Mouse (Mus musculus): ENCODE measurements at regions not wholly inside any gene's neighbourhood (a gene's known extent, or its start where the extent isn't known, plus 50 kb on each side); places are given as distances from the start of the nearest gene placed in this dataset.

DNA sequence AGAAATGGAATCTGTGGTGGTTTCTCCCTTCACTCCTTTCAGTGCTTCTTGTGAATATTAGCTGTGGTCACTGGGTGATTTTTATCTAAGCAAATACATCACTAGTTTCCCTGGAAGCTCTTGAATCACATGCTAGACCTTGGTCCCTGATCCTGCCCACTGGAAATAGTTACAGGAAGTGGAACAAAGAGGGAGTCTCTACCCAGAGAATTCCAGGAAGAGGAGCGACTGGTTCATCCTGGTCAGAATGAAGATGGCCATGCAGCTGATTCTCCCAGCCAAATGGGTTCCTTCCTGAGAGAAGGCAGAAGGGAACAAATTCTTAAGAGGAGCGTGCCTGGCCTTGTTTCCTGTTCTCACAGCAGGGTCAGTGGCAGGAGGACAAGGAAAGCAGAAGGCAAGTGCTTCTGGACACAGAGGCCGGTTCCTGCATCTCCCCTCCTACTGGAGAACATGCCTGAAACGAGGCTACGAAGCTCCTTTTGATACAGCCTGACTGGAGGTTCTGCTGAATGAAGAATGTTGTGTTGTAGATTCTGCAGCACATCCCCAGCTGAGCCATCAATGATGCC lies 264.8 kb upstream of the Sdk2 start:
- in situ Hi-C loops (cut with MboI, MseI): no loop called here

DNA sequence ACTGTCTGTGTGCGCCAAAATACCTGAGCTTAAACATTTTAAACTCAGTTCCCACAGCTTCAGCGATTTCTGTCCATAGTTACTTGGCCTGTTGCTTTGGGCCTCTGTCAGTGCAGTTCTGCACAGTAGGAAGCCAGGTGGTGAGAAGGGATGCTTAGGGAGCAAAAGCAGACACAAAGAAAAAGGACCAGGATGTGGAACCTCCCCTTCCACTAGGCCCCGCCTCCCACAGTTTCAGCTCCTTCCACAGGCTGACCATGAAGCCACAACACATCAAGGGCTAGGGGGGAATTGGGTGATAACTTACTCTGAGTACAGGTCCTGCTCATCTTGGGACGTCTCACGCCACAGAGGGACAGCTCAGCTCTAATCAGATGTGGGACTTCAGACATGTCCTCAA lies 263.5 kb upstream of the Sdk2 start:
- in situ Hi-C loops (cut with MboI, MseI): no loop called here

DNA sequence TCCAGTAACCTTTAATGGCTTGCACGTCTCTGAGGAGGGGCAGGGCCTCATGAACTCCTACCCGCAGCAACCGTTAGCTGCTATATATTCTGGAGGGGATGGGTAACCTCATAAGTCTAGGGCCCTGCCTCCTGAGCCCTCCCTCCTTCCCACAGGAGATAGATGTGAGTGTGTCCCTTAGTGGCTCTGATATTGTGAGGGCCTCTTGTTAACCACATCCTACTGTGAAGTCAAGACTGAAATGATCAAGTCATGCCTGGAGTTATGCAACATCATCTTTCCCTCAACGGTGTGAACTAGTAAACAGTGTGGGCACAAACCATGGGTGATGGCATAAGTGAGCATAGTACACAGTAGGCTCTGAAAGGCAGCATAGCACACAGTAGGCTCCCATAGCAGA lies 255.8 kb upstream of the Sdk2 start:
- in situ Hi-C loops (cut with MboI, MseI): no loop called here

DNA sequence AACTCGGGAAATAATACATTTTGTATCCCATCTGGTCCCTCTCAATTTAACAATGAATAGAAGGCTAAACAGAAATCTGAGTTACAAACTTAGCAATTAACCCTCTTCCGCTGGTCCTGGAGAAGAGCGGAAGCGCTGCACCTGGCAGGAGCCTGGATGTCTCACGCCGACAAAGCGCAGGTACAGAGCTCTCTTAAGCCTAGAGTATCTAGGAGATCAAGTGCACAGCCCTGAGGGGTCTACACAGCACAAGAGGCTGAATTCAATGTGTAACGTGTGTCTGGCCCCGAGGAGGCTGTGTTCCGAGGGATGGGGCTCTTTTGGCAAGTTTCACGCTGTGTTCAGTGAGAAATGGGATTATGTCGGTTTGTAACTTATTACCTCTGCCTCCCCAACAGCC lies 255.1 kb upstream of the Sdk2 start:
- in situ Hi-C loops (cut with MboI, MseI): no loop called here

DNA sequence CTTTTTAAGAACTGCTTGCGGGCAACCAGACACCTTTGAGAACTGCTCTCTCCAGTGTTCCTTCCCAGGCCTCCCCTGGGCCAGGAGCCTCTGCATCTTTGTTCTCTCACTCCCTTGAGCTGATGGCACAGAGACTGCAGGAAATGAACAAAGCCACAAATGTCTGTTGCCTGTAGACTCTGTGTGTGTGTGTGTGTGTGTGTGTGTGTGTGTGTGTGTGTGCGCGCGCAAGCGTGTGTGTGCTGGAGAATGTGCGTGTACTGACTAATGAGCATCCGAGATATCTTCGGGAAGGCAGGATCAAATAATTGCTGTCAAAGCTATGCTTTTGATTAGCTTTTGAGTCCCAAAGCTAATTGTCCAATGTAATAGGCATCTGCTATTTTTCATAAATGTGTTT lies 254.7 kb upstream of the Sdk2 start:
- in situ Hi-C loops (cut with MboI, MseI): no loop called here

DNA sequence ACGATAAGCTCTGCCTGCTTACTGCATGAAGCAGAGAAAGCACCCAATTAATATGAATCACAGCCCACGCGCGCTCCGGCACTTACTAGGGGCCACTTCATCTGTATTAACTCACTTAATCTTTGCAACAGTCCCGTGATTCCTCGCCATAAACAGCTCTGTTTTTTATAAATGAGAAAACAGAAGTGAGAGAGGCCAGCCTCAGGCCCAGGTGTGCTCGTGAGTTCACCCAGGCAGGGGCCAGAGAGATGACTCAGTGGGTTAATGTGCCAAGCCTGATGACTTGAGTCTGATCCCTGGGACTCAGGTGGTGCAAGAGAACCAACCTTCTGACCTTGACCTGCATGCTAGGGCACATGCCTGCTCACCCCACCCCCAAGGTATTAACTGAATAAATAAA lies 248.4 kb upstream of the Sdk2 start:
- in situ Hi-C loops (cut with MboI, MseI): no loop called here

DNA sequence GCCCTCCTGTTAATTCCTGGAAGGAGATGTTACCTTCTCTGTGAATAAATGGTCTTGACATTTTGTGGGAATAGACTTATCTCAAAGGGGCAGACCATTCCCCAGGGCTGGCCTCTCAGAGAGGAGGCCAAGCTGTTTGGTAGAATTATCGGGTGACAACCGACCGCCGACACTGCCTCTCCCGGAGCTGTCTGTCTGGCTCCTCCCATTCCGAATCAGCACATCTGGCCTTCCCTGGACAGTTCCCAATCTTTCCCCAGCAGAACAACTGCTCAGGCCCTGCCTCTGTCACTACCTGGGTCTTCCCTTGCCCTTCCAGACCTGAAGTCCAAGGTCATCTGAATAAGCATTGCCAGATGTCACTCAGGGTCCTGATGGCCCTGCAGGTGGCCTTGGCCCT lies 246.8 kb upstream of the Sdk2 start:
- in situ Hi-C loops (cut with MboI, MseI): no loop called here

DNA sequence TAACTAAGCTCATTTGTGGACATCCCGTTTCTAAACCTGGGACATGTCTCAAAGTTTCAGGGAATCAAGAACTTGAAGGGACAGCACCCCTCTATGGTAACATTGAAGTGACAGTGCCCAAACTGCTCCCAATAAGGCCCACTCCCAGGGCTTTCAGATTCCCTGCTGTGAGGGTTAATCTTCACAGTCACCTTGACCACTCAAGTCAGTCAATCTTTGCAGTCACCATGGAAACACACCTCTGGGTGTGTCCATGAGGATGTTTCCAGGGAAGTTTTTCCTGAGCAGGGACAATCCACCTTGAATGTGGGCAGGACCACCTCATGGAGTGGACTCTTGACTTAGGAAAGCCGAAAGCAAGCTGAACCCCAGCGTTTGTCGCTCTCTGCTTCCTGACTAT lies 244.8 kb upstream of the Sdk2 start:
- in situ Hi-C loops (cut with MboI, MseI): no loop called here

DNA sequence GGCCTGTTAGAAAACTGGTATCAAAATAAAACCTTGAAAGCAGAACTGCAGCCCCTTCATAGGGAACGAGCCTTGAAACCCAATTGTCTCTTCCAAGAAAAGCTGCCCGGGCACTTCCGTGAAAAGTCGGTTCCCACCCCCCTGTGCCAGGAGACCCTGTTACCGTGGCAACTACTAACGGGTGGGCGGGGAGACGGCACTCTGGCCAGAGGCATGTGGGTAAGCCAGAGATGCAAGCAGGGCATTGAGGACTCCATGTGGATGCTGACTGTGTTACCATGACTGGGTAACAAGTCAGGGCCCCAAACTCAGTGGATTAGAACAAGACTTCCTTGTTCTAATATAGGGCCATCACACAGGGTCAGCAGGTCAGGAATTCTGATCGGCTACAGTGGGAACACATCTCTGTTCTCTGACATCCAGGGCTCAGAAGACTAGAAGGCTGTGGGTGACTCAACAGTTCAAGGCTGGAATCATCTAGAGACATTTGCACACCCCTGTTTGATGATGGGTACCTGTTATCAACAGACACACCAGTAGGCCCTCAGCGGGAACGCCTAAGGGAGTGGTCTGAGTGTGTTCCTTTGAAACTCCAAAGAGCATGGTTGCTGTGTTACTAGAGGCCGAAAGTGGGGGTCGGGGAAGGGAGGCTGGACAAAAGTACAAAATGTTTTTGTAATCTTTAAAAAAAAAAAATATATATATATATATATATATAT lies 236.9 kb upstream of the Sdk2 start:
- in situ Hi-C loops (cut with MboI, MseI): no loop called here

DNA sequence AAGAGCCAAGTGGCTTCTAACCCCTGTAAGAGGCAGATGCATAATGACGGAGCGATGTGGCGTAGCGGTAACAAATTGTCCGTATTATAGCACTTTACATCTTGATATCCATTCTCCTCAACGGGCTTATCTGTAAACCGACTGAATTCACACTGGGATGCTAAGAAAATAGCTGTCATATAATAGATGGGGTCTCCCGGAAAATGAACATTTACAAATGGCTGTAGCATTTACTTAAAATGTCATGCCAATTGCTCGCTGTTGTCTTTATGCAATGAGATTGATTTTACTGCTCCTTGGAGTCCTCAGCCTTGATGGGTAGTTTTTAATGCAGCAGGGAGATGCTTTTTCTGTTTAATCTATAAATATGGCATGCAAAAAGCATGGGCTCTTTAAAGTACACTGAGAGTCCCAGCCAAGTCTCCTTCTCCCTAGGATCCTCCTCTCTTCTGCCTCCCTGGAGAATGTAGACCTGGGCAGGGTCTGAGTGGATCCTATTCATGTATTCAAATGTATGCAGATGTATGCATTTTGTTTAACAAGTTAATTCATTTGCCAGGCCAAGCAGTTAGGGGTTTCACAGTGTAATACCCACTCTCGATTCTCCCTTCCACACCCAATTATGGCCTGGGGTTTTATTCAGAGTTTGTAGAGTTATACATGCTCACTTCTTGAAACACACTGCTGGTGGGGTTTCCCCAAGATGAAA lies 233.9 kb upstream of the Sdk2 start:
- in situ Hi-C loops (cut with MboI, MseI): no loop called here

DNA sequence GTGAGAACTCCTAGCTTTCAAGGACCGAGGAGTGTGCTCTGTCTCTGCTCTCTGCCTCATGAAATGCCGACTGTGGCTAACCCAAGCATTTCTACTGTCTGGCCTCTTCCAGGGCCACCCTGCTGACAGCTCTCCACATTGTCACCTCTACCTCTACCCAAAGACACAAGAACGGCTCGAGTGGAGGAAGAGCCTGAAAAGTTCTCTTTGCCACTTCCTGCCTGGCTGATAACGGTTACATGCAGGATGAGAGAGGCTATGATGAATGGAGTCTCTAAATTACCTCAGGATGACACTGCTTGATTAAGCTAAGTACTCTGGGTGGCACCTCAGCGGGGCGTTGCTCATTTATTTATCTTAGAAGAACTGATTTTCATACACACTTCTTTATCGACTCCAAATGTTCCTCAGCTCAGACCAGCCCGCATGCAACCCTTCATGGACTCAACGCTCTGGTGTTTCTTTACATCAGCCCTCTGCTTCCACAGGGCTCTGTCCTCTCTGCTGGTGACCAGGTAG lies 230.0 kb upstream of the Sdk2 start:
- in situ Hi-C loops (cut with MboI, MseI): no loop called here

DNA sequence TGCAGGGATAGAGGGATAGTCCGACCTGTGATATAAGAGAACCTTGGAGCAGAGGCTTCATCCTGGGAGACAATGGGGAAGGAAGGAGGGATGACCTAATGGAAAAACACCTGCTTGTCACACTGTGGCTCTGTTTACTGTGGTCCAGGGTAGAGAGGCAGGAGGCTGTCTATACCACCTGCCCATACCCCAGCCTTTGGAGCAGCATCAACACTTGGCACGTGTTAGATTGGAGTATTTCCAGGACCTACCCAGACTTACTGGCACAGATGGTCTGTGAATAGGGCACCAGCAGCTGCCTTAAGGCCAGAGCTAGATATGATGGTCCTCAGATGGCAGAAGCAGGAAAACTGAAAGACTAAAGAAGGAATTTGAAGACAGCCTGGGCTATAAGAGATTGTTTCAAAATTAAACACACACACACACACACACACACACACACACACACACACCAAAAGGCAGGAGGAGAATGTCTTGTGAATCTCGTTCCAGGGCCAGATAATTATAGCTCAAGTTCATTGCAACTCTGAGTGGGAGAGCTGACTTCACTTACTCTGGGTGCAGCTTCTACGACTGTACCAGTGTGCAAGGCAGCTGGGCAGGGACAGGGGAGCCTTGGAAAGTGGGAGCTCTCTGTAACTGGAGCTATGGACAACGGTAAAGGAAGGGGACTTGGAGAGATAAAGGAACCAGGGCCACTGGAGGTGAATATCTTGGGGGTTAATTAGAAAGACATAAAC lies 227.8 kb upstream of the Sdk2 start:
- in situ Hi-C loops (cut with MboI, MseI): no loop called here

DNA sequence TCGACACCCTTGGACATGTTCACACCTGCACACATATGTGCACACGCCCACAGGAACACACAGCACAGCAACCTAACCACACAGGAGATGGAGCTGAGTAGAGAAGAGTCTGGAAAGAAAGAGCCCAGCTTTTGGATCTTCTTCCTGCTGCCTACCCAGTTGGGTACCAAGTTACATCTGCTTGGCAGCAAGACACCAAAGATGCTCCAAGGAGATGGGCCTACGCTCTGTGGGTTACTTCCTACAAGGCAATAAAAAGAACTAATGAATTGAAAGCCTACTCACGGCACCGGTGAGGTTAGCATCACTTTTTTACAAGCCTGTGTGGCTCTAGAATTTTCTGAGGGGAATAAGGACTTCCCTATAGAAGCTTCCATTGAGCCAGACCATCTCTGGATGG lies 224.4 kb upstream of the Sdk2 start:
- in situ Hi-C loops (cut with MboI, MseI): no loop called here

DNA sequence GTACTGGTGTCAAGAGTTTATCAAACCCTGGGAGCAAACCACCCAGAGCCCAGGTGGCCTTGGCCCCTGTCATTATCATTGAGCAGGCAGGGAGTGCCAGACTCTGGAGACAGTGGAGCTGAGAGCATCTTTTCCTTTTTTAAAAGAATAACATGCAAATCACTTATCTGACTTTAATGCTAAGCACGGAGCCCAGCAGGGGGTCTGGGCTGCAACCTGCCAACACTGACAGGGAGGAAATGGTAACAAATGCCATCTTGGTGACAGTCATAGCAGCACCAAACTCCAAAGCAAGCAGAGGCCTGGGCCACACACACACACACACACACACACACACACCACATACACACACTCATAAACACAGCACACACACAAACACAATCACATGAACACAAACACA lies 223.1 kb upstream of the Sdk2 start:
- in situ Hi-C loops (cut with MboI, MseI): no loop called here

DNA sequence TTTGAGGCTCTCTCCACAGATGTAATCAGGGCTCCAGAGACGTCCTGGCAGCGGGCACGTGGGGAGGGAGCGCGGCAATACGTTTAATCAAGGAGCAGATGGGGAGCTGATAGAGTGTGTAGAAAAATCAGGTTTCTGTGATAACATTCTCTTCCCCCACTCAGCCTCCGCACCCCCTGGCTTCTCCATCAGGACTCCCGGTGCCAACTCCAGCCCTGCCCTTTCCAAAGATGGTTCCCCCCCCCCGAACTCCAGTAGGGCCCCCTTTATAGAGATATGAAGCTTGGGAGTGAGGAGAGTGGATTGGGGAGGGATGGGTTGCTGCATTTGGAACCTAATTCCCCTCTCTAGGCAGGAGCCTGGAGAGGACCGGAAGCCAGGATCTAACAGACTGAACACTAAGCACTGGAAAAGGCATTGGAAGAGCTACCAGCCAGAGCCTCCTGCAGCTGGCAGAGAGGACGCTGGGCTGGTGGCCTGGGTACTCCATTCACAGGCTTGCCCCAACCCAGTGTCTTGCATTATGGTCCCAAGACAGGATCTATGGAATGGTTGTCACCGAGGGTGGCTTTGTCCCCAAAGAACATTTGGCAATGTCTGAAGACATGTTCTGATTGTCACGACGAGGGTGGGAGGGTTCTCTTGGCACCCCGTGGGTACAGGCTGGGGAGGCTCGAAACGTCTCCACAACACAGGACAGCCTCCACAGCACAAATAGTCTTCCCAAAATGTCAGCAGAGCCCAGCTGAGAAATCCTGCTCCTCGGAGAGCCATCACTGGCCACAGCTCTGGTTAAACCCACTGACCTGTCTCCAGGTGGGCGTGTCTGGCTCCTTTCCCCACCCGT lies 218.2 kb upstream of the Sdk2 start:
- in situ Hi-C loops (cut with MboI, MseI): no loop called here

DNA sequence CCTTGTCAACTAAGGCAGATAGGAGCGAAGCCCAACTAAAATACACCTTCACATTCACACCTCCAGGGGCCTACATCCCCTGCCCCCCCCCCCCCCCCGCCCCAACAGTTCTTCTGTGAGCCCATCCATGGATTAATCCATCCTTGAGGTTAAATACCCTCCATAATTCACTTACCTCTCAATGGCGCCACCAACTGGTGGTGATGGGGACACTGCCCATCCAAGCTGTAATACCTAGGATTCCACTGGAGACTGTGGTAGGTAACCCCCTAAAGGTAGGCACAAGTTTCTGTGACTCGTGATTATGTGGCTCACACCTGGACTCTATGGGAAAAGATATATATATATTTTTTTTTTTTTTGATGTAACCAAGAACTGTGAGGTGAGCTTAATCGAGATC lies 216.4 kb upstream of the Sdk2 start:
- in situ Hi-C loops (cut with MboI, MseI): no loop called here

DNA sequence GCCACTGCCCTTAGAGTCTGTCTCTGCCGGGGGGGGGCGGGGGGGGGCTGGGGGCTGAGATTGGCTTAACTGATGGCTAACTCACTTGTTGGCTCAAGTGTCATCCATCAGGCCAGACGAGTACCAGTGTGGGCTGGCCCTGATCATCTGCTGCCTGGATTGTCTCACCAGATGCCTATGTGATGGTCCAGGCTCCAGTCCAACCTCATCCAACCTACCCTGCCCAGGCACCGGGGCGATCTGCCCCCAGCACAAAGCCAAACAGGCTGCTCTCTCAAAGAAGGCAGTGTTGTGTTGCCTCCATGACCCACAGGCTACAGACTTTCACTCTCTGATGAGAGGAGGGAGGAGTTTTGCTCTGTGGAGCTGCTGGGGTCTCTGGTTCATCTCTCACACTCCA lies 215.7 kb upstream of the Sdk2 start:
- in situ Hi-C loops (cut with MboI, MseI): no loop called here

DNA sequence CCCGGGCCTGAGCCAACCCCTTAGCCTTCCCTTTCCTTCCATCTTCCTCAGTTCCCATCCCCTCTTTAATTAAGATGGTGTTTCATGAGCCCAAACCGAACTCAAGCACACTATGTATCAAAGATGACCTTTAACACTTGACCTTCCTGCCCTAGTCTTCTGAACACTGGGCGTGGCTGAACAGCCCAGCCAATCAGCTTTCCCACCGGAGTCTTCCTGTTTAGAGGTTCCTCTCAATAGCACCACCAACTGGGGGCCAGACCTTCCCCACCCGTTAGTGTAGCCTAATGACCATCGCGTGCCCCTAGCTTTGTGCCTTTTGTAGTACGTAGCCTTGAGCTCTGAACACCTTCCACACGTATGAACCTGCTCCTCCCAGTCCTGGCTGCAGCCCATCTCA lies 215.0 kb upstream of the Sdk2 start:
- in situ Hi-C loops (cut with MboI, MseI): no loop called here

DNA sequence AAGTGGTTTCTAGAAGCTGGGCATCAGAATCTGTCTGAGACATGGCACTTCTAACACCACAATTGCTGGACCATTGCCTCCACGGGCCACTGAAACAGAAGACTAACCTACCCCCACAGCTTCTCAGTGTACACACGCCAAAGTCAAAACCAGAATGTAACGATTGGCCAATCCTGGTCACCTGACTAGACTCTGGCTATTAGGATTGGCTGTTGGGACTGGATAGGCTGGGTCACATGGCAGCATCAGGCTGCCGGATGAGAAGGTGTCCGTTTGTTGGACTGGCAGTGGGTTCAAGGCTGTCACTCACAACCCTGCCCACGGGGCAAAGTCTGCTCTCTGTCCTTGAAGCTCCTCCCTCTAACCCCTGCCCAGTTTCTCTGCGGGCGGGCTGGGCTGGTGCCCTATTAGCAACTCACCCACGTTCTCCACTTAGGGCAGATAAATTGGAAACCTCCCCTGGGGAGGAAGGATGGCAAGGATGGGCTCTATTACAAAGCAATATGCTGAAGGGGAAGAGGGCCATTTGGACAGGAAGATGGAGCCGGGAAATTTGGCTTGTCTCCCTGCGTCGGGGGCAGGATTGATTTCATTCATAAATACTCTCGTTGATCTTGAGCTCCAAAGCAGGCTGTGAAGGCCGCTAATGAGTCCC lies 214.3 kb upstream of the Sdk2 start:
- in situ Hi-C loops (cut with MboI, MseI): no loop called here

DNA sequence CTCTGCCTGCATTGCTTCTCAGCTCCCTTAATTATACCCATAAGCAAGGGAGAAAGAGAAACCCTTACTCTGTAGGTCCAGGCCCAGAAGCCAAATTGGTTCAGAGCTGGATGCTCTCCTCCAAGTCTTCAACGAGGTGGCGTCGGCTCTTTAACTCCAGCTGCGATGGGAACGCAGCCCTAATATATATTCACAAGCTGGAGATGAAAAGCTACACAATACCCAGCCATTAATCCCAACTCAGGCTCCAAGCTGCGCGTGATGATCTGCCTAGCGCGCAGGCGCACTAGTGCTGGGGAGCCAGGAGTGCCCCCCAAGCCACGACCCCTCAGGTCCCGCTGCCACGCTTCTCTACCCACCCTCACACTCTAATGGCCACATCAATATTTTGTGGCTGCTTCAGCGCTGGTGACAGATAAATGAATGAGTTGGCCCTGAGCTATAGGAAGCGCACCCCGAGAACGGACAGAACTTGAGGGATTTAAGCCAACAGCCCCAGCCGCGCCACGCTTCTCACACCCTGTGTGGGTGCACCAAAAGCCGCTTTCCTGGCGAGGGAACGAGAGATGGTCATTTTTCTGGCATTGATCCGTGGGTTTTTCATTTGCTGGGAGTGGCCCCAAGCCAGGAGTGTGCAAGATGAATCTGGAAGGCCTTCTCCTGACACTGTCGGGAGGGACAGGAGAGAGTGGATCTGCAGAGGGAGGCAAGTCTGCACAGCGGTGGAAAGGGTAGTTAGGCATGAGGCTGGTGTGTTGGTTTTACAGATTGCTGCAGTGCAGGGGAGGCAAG lies 210.9 kb upstream of the Sdk2 start:
- in situ Hi-C loops (cut with MboI, MseI): loop anchor here (5.0 kb wide), 1 partner anchor 75 kb away; no protein-coding TSS in a partner anchor

All from T-helper 2 cell (primary cell).